8 mouse cellular contexts compared by ENCODE assay signal in genomic region chr1:178336777-178337481, GRCm38 (mm10). TPM values are rescaled to one million over a fixed set of nuclear protein-coding genes. Genes with fewer than 3 reads are reported as not detected.
DNase-seq lines count a peak whose midpoint lies in the region; ATAC-seq and TF ChIP-seq lines count a peak whose summit lies in the region.

No protein-coding gene starts in this region.

- TF ChIP-seq POLR2A in CH12.LX (IDR thresholded peaks at IDR 0.05; ENCODE audit: low read depth, low read length) = no peak; the same call in 1 of the 2 replicates

- H3K9ac ChIP-seq in CH12.LX (ENCODE audit: insufficient read depth, low read depth) = peak overlapping the region; percentile 99
- peak overlapping the region; percentile 100 for H3K9ac ChIP-seq in embryonic facial prominence, embryonic 15.5 days
- H3K9ac ChIP-seq in hindbrain, embryonic 14.5 days = peak overlapping the region; percentile 100
- H3K9ac ChIP-seq in liver, postnatal 0 days (replicated peaks) = peak overlapping the region; percentile 100
- peak overlapping the region; percentile 99 for H3K9ac ChIP-seq in neural tube, embryonic 12.5 days

- peak; percentile 7 for DNase-seq in embryo, embryonic 10.5 days (ENCODE audit: low spot score)
- no peak for DNase-seq in embryo, embryonic 11 days
- no peak for DNase-seq in CH12.LX (ENCODE audit: extremely low read depth)
- no peak for DNase-seq in hindbrain, embryonic 14.5 days (ENCODE audit: low spot score)
- no peak for DNase-seq in liver, postnatal 0 days
- DNase-seq in thymus, postnatal 10 days (ENCODE audit: low spot score in 2 of 2) = peak; percentile 60

- peak; percentile 5 for ATAC-seq in embryonic facial prominence, embryonic 15.5 days (ENCODE audit: insufficient number of reproducible peaks, low FRiP score, low TSS enrichment, low read depth)
- peak; percentile 60 for ATAC-seq in hindbrain, embryonic 14.5 days (ENCODE audit: low FRiP score)
- ATAC-seq in liver, postnatal 0 days = peak; percentile 43
- peak; percentile 64 for ATAC-seq in neural tube, embryonic 12.5 days (ENCODE audit: low FRiP score, low read depth)

- under 1% methylated on average over 81 of the region's 89 CpGs for WGBS in embryonic facial prominence, embryonic 15.5 days
- under 1% methylated on average over 76 of the region's 89 CpGs for WGBS in hindbrain, embryonic 14.5 days
- under 1% methylated on average over 74 of the region's 89 CpGs for WGBS in liver, postnatal 0 days (ENCODE audit: insufficient replicate concordance)
- under 1% methylated on average over 89 of the region's 89 CpGs for WGBS in neural tube, embryonic 12.5 days

- H3K4me2 ChIP-seq in CH12.LX (ENCODE audit: insufficient read depth, low read depth, poor library complexity, severe bottlenecking) = no peak overlapping the region
- H3K4me2 ChIP-seq in embryonic facial prominence, embryonic 15.5 days (replicated peaks) = 0 out of 2 replicates have a peak overlapping the region, but pooled peaks have one; percentile 61
- peak overlapping the region; percentile 97 for H3K4me2 ChIP-seq in hindbrain, embryonic 14.5 days (replicated peaks)
- H3K4me2 ChIP-seq in liver, postnatal 0 days (ENCODE audit: low read depth, low read length) = peak overlapping the region; percentile 89
- H3K4me2 ChIP-seq in neural tube, embryonic 12.5 days (replicated peaks) = peak overlapping the region; percentile 88

- no peak for TF ChIP-seq EP300 in CH12.LX (IDR thresholded peaks at IDR 0.05; ENCODE audit: low read length)
- TF ChIP-seq EP300 in liver, postnatal 0 days (IDR thresholded peaks at IDR 0.05; ENCODE audit: low read depth) = no peak

- TF ChIP-seq RAD21 in CH12.LX (IDR thresholded peaks at IDR 0.05; ENCODE audit: low read depth, low read length) = no peak

- TF ChIP-seq CTCF in CH12.LX (conservative IDR thresholded peaks at IDR 0.05 in 1 of 2, IDR thresholded peaks at IDR 0.05 in 1 of 2; ENCODE audit: low read depth in 2 of 2, low read length in 2 of 2) = no peak
- TF ChIP-seq CTCF in liver, postnatal 0 days (IDR thresholded peaks at IDR 0.05; ENCODE audit: low read depth) = peak; percentile 26; the same call in 1 of the 2 replicates

- in situ Hi-C loops in CH12.LX (cut with MboI; ENCODE audit: low pct_ligation_motif_present, low pct_unique_long_range_greater_than_20kb, low sequenced_read_pairs) = no loop called here

- H3K27ac ChIP-seq in CH12.LX (ENCODE audit: insufficient read depth, low read depth) = peak overlapping the region; percentile 98
- H3K27ac ChIP-seq in embryonic facial prominence, embryonic 15.5 days (replicated peaks) = peak overlapping the region; percentile 99
- H3K27ac ChIP-seq in hindbrain, embryonic 14.5 days = peak overlapping the region; percentile 99
- peak overlapping the region; percentile 100 for H3K27ac ChIP-seq in liver, postnatal 0 days (ENCODE audit: low read depth)
- peak overlapping the region; percentile 99 for H3K27ac ChIP-seq in neural tube, embryonic 12.5 days

- peak overlapping the region; percentile 81 to 100 (median 99) for H3K4me3 ChIP-seq in CH12.LX (replicated peaks in 1 of 3; ENCODE audit: low read depth in 2 of 3, low read length in 2 of 3, poor library complexity in 1 of 3)
- peak overlapping the region; percentile 100 for H3K4me3 ChIP-seq in embryonic facial prominence, embryonic 15.5 days (replicated peaks)
- H3K4me3 ChIP-seq in hindbrain, embryonic 14.5 days (replicated peaks; ENCODE audit: low read length) = peak overlapping the region; percentile 94
- peak overlapping the region; percentile 98 for H3K4me3 ChIP-seq in liver, postnatal 0 days (ENCODE audit: low read depth, low read length)
- peak overlapping the region; percentile 87 for H3K4me3 ChIP-seq in neural tube, embryonic 12.5 days

- H3K36me3 ChIP-seq in CH12.LX (replicated peaks in 1 of 2; ENCODE audit: control insufficient read depth in 1 of 2, insufficient read depth in 1 of 2, low read length in 1 of 2) = peaks cover 16 to 37% of the 10 kb centered on the region in 2 experiments
- peaks cover 24% of the 10 kb centered on the region for H3K36me3 ChIP-seq in embryonic facial prominence, embryonic 15.5 days
- peaks cover 38% of the 10 kb centered on the region for H3K36me3 ChIP-seq in hindbrain, embryonic 14.5 days (replicated peaks; ENCODE audit: control insufficient read depth, insufficient read depth)
- peaks cover 30% of the 10 kb centered on the region for H3K36me3 ChIP-seq in liver, postnatal 0 days (replicated peaks; ENCODE audit: insufficient read depth, low read length)
- H3K36me3 ChIP-seq in neural tube, embryonic 12.5 days = peaks cover 30% of the 10 kb centered on the region

- dilution Hi-C loops in CH12.LX (cut with MboI; ENCODE audit: extremely low pct_ligation_motif_present, extremely low pct_unique_long_range_greater_than_20kb, low sequenced_read_pairs) = no loop called here

- H3K4me1 ChIP-seq in CH12.LX (ENCODE audit: control insufficient read depth in 1 of 2, insufficient read depth in 2 of 2) = peaks cover 2 to 25% of the 10 kb centered on the region in 2 experiments; a peak in 3 of 4 replicates
- peaks cover 20% of the 10 kb centered on the region for H3K4me1 ChIP-seq in embryonic facial prominence, embryonic 15.5 days
- H3K4me1 ChIP-seq in hindbrain, embryonic 14.5 days (replicated peaks; ENCODE audit: control insufficient read depth, insufficient read depth, low read length) = peaks cover 20% of the 10 kb centered on the region
- peaks cover 14% of the 10 kb centered on the region for H3K4me1 ChIP-seq in liver, postnatal 0 days (ENCODE audit: insufficient read depth)
- peaks cover 19% of the 10 kb centered on the region for H3K4me1 ChIP-seq in neural tube, embryonic 12.5 days

- H3K9me3 ChIP-seq in CH12.LX (replicated peaks; ENCODE audit: low read length) = no peaks in the 10 kb centered on the region
- no peaks in the 10 kb centered on the region for H3K9me3 ChIP-seq in embryonic facial prominence, embryonic 15.5 days (replicated peaks)
- H3K9me3 ChIP-seq in hindbrain, embryonic 14.5 days (ENCODE audit: control insufficient read depth, low read length) = no peaks in the 10 kb centered on the region
- H3K9me3 ChIP-seq in liver, postnatal 0 days (ENCODE audit: low read length) = no peaks in the 10 kb centered on the region
- no peaks in the 10 kb centered on the region for H3K9me3 ChIP-seq in neural tube, embryonic 12.5 days

- H3K27me3 ChIP-seq in CH12.LX (replicated peaks) = no peaks in the 10 kb centered on the region
- no peaks in the 10 kb centered on the region for H3K27me3 ChIP-seq in embryonic facial prominence, embryonic 15.5 days
- H3K27me3 ChIP-seq in hindbrain, embryonic 14.5 days (ENCODE audit: control insufficient read depth, insufficient read depth, low read length) = no peaks in the 10 kb centered on the region
- no peaks in the 10 kb centered on the region for H3K27me3 ChIP-seq in liver, postnatal 0 days (ENCODE audit: insufficient read depth, low read length)
- no peaks in the 10 kb centered on the region for H3K27me3 ChIP-seq in neural tube, embryonic 12.5 days (replicated peaks)

- peaks cover 50% of the 10 kb centered on the region for H3K79me2 ChIP-seq in CH12.LX (replicated peaks; ENCODE audit: control insufficient read depth, extremely low read depth, insufficient read depth, poor library complexity, severe bottlenecking)

TF ChIP-seq in CH12.LX, 34 proteins besides CTCF, POLR2A, EP300 and RAD21:
- no peak for TF ChIP-seq JUN (IDR thresholded peaks at IDR 0.05; ENCODE audit: insufficient read depth, low read depth, low read length)
TF ChIP-seq in CH12.LX: peak in this region for 0.

RNA-seq across cellular contexts. Expression of gene Hnrnpu, which starts 0.7 kb away (rescaled TPM):
- total RNA-seq in CH12.LX (2012; rRNA removed) = 346 and 491 TPM in 2 replicates
- total RNA-seq in CH12.LX (2014; rRNA removed) = 359 and 397 TPM in 2 replicates
- polyA plus RNA-seq in CH12.LX (2012; ENCODE audit: insufficient read length, low read depth) = 853 and 911 TPM in 2 replicates
- 356 and 362 TPM in 2 replicates for polyA plus RNA-seq in embryonic facial prominence, embryonic 15.5 days (2015; fragmentation: Nextera tagmentation; extraction: Ambion mirVana)
- 313 and 339 TPM in 2 replicates for polyA plus RNA-seq in hindbrain, embryonic 14.5 days (2014; fragmentation: Nextera tagmentation; extraction: Ambion mirVana)
- polyA plus RNA-seq in liver, postnatal 0 days (2015; fragmentation: Nextera tagmentation; extraction: Ambion mirVana) = 106 and 132 TPM in 2 replicates
- 777 and 861 TPM in 2 replicates for polyA plus RNA-seq in neural tube, embryonic 12.5 days (2016; fragmentation: Nextera tagmentation; extraction: Ambion mirVana)

RNA-seq across cellular contexts. Expression of gene Cox20, which starts 18.0 kb away (rescaled TPM):
- total RNA-seq in CH12.LX (2012; rRNA removed) (9.9 and 15.3 TPM in 2 replicates), CH12.LX (2014; rRNA removed) (19.1 and 23.9 TPM in 2 replicates)
- polyA plus RNA-seq in CH12.LX (2012; ENCODE audit: insufficient read length, low read depth) = 21.2 and 26.0 TPM in 2 replicates
- 113 and 118 TPM in 2 replicates for polyA plus RNA-seq in embryonic facial prominence, embryonic 15.5 days (2015; fragmentation: Nextera tagmentation; extraction: Ambion mirVana)
- polyA plus RNA-seq in hindbrain, embryonic 14.5 days (2014; fragmentation: Nextera tagmentation; extraction: Ambion mirVana) = 102 and 134 TPM in 2 replicates
- polyA plus RNA-seq in liver, postnatal 0 days (2015; fragmentation: Nextera tagmentation; extraction: Ambion mirVana) = 98.3 and 109 TPM in 2 replicates
- polyA plus RNA-seq in neural tube, embryonic 12.5 days (2016; fragmentation: Nextera tagmentation; extraction: Ambion mirVana) = 119 and 122 TPM in 2 replicates

Comparison
In these comparisons a context has a peak if more than half of its experiments do, and no peak if none do; other contexts are left out.
1. DNase-seq: peak in embryo, embryonic 10.5 days (single experiment) and thymus, postnatal 10 days (2 of 2); none in embryo, embryonic 11 days (single experiment), CH12.LX (single experiment), hindbrain, embryonic 14.5 days (single experiment) and liver, postnatal 0 days (single experiment).
2. ATAC-seq: peak in every context shown above with its lines; median percentile 64 in neural tube, embryonic 12.5 days; 60 in hindbrain, embryonic 14.5 days; 43 in liver, postnatal 0 days; 5 in embryonic facial prominence, embryonic 15.5 days.
3. Peak in every context shown above with its lines, with median percentiles within 50 percentile points of each other: H3K27ac ChIP-seq, H3K4me3 ChIP-seq and H3K9ac ChIP-seq.